Mouse (Mus musculus) E14TG2a.4 (cell line): ENCODE data around the gene Ankrd42.

Experiments
- CTCF ChIP-seq: conservative IDR thresholded peaks from 2 replicates; pipeline ENCODE4 v1.5.1; 2014; ENCODE audit warnings: low read length
- NANOG ChIP-seq: IDR thresholded peaks from 2 replicates; pipeline ENCODE4 v1.6.1; 2014; ENCODE audit warnings: borderline replicate concordance, low read length, mixed read lengths

GRCm38 (mm10) chr7:92580491-92581207, 56.3 kb downstream of the Ankrd42 start:
- TF ChIP-seq CTCF (no peak), NANOG (no peak)
